Mouse (Mus musculus) myocyte (in vitro differentiated cells): ENCODE measurements around the gene Spindoc. TPM values are rescaled to one million over a fixed set of nuclear protein-coding genes. Genes with fewer than 3 reads are reported as not detected.

Source experiments
- H3K27me3 ChIP-seq: one replicate; pipeline ENCODE4 v1.6.1; 2011; ENCODE audit not compliant: control insufficient read depth, insufficient read depth, insufficient read length
- H3K36me3 ChIP-seq: one replicate; pipeline ENCODE4 v1.6.1; 2011; ENCODE audit not compliant: control insufficient read depth, insufficient read depth
- H3K4me2 ChIP-seq: one replicate; pipeline ENCODE4 v1.6.1; 2011; ENCODE audit warnings: low read depth, control low read depth
- H3K4me3 ChIP-seq: one replicate; pipeline ENCODE4 v1.5.1; 2011; ENCODE audit warnings: mild to moderate bottlenecking, control low read depth, moderate library complexity
- H3K79me2 ChIP-seq: one replicate; pipeline ENCODE4 v1.6.1; 2011; ENCODE audit not compliant: control insufficient read depth, insufficient read depth
- H3ac ChIP-seq: one replicate; pipeline ENCODE4 v1.6.1; 2011; ENCODE audit not compliant: control insufficient read depth, insufficient read length
- CEBPB ChIP-seq: IDR thresholded peaks from 2 replicates; pipeline ENCODE4 v1.6.1; 2011; ENCODE audit warnings: mild to moderate bottlenecking, moderate library complexity; ENCODE audit not compliant: poor library complexity, insufficient read depth, severe bottlenecking
- E2F4 ChIP-seq: IDR thresholded peaks from one replicate; pipeline ENCODE4 v1.6.1; 2011; ENCODE audit warnings: mild to moderate bottlenecking, control low read depth, moderate library complexity; ENCODE audit not compliant: insufficient read depth
- MAX ChIP-seq: IDR thresholded peaks from one replicate; pipeline ENCODE4 v1.6.1; 2011; ENCODE audit warnings: low read depth, mild to moderate bottlenecking, control low read depth
- MYOD1 ChIP-seq, 3 experiments: IDR thresholded peaks; one replicate each; pipeline ENCODE4 v1.6.1; 2011; ENCODE audit warnings: control low read depth in 2 of 3, low read depth in 2 of 3, mild to moderate bottlenecking in 2 of 3, moderate library complexity in 1 of 3; ENCODE audit not compliant: insufficient read length in 2 of 3, control insufficient read depth in 1 of 3
- MYOG ChIP-seq, 3 experiments: IDR thresholded peaks; one replicate each; pipeline ENCODE4 v1.6.1; 2011; ENCODE audit warnings: control low read depth in 2 of 3, low read depth in 2 of 3, mild to moderate bottlenecking in 2 of 3; ENCODE audit not compliant: insufficient read length in 2 of 3, control insufficient read depth in 1 of 3, insufficient read depth in 1 of 3
- POLR2A ChIP-seq: IDR thresholded peaks from one replicate; pipeline ENCODE4 v1.6.1; 2011; ENCODE audit warnings: low read depth, mild to moderate bottlenecking, control low read depth, moderate library complexity; ENCODE audit not compliant: insufficient read length
- POLR2AphosphoS2 ChIP-seq: IDR thresholded peaks from one replicate; pipeline ENCODE4 v1.6.1; 2011; ENCODE audit warnings: low read depth, control low read depth; ENCODE audit not compliant: insufficient read length
- REST ChIP-seq: IDR thresholded peaks from one replicate; pipeline ENCODE4 v1.6.1; 2011; ENCODE audit warnings: mild to moderate bottlenecking, control low read depth, moderate library complexity; ENCODE audit not compliant: insufficient read depth, insufficient read length
- SRF ChIP-seq: IDR thresholded peaks from one replicate; pipeline ENCODE4 v1.6.1; 2011; ENCODE audit warnings: low read depth; ENCODE audit not compliant: control insufficient read depth, insufficient read length
- TCF12 ChIP-seq: IDR thresholded peaks from one replicate; pipeline ENCODE4 v1.6.1; 2011; ENCODE audit warnings: mild to moderate bottlenecking, control low read depth; ENCODE audit not compliant: poor library complexity, insufficient read depth, severe bottlenecking
- TCF3 ChIP-seq: IDR thresholded peaks from one replicate; pipeline ENCODE4 v1.6.1; 2011; ENCODE audit warnings: low read depth, control low read depth; ENCODE audit not compliant: insufficient read length
- USF1 ChIP-seq: IDR thresholded peaks from one replicate; pipeline ENCODE4 v1.6.1; 2011; ENCODE audit warnings: low read depth, mild to moderate bottlenecking, control low read depth, moderate library complexity
- polyA plus RNA-seq: library from polyadenylated mRNA; unstranded; fragments of >200 nt; fragmentation: generic; extraction: Trizol; gene quantifications from one replicate; pipeline ENCODE4 v1.2.1, GENCODE M21; 2012; ENCODE audit warnings: missing spikeins

The Spindoc gene
- polyA plus RNA-seq, 1 experiment, result 20.4 TPM

DNA sequence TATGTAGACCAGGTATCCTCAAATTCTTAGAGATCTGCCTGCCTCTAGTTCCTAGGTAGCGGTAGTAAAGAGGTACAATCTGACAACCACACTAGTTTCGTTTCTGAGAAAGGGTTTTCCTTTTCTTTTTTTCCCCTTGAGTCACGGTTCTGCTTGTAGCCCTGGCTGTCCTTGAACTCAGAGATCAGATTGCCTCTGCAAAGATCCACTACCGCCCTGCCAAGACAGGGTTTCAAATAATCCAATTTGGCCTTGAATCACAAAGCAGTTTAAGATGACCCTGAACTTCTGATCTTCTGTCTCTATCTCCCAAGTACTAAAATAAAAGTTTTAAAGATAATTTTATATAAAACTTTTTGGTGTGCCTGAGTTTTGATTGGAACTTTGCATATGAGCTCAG lies 65.1 kb downstream of the Spindoc start:
- TF ChIP-seq MAX (no peak), POLR2A (no peak), MYOD1 (IDR thresholded peaks at IDR 0.05; ENCODE audit: control insufficient read depth in 1 of 3, insufficient read length in 2 of 3, low read depth in 2 of 3) (no peak), MYOG (IDR thresholded peaks at IDR 0.05; ENCODE audit: control insufficient read depth in 1 of 3, insufficient read depth in 1 of 3, insufficient read length in 2 of 3, low read depth in 2 of 3) (no peak), TCF12 (no peak), REST (no peak)
- H3ac ChIP-seq, result no peak overlapping the region
- peak overlapping the region; percentile 44 for H3K4me2 ChIP-seq

DNA sequence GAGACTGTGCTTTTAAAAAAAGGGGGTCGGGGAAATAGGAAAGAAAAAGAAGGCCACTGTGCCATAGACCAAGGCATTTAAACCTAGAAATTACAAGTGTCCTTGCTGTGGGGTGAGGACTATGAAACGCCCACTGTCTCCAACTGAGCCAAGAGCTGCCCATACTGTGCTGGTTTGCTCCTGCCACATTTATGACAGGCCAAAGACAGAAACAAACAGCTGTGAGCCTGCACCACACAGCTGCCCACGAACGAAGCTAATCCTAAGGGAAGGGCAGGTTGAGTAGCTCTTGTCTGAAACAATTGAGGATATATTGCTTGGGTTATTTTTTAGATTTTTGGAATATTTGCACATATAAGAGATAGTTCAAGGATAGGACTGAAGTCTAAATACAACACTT lies 66.0 kb downstream of the Spindoc start:
- no peak overlapping the region for H3ac ChIP-seq
- peak overlapping the region; percentile 74 for H3K4me2 ChIP-seq
- no peaks in the 10 kb centered on the region for H3K27me3 ChIP-seq
- no peak overlapping the region for H3K4me3 ChIP-seq
- TF ChIP-seq E2F4, result no peak
- peak; percentile 96 to 99 (median 99) for TF ChIP-seq MYOD1 (IDR thresholded peaks at IDR 0.05; ENCODE audit: control insufficient read depth in 1 of 3, insufficient read length in 2 of 3, low read depth in 2 of 3)
- no peak for TF ChIP-seq CEBPB
- no peak for TF ChIP-seq POLR2A
- peak; percentile 71 for TF ChIP-seq TCF3
- TF ChIP-seq SRF, result no peak
- TF ChIP-seq MYOG (IDR thresholded peaks at IDR 0.05; ENCODE audit: control insufficient read depth in 1 of 3, insufficient read depth in 1 of 3, insufficient read length in 2 of 3, low read depth in 2 of 3), result peak; percentile 43 to 87 (median 75)
- no peak for TF ChIP-seq REST
- peak; percentile 95 for TF ChIP-seq TCF12
- H3K36me3 ChIP-seq, result no peaks in the 10 kb centered on the region
- H3K79me2 ChIP-seq, result peaks cover 89% of the 10 kb centered on the region

More for the DNA sequence above, 65.1 kb downstream of the Spindoc start:
- H3K4me3 ChIP-seq, result no peak overlapping the region
- H3K36me3 ChIP-seq, result no peaks in the 10 kb centered on the region
- peaks cover 89% of the 10 kb centered on the region for H3K79me2 ChIP-seq
- no peaks in the 10 kb centered on the region for H3K27me3 ChIP-seq

DNA sequence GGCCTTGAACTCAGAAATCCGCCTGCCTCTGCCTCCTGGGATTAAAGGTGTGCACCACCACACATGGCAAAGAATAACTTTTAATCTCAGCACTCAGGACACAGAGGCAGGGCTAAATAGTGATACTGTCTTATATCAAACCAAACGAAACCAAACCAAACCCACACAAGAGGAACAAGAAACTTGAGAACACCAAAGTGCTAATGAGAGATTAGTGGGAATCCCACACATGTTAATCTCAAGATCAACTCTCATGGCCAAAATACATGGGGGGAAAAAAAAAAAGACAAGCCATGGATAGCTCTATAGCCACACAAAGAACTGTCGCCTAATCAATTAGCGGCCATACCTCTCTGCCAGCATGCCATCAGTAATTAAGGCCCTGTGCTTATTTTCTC lies 67.2 kb downstream of the Spindoc start:
- H3ac ChIP-seq, result no peak overlapping the region
- H3K4me2 ChIP-seq, result peak overlapping the region; percentile 74
- no peaks in the 10 kb centered on the region for H3K27me3 ChIP-seq
- no peak overlapping the region for H3K4me3 ChIP-seq
- TF ChIP-seq E2F4 (no peak), POLR2A (no peak), CEBPB (no peak), MYOG (IDR thresholded peaks at IDR 0.05; ENCODE audit: control insufficient read depth in 1 of 3, insufficient read depth in 1 of 3, insufficient read length in 2 of 3, low read depth in 2 of 3) (no peak), REST (no peak), MAX (no peak), POLR2AphosphoS2 (no peak), TCF12 (no peak), TCF3 (no peak), MYOD1 (IDR thresholded peaks at IDR 0.05; ENCODE audit: control insufficient read depth in 1 of 3, insufficient read length in 2 of 3, low read depth in 2 of 3) (no peak), USF1 (no peak), SRF (no peak)
- peaks cover 88% of the 10 kb centered on the region for H3K79me2 ChIP-seq
- no peaks in the 10 kb centered on the region for H3K36me3 ChIP-seq

DNA sequence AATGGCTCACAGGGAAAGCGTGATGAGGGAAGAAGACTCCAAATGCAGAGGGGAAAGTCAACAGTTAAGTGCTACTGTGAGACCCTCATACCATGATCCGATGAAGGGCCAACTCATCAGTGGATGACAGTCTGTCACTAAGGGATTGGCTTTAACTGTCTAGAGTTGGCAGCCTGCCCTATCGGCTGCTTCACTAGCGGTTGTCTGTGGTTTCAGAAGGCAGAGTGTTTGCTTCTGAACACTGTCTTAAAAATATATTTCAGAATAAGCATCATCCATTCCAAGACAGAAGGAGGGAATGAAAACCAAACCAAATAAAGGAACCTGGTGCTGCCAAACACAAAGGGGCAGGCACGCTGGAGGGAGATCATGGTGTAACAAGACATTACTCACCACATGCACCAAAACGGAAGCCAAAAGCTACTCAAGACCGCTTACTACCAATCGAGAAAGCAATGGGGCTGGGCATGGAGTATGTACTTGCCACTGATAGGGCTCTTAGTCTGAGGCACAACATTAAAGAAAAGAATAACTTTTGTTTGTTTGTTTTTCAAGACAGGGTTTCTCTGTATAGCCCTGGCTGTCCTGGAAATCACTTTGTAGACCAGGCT lies 67.7 kb downstream of the Spindoc start:
- TF ChIP-seq POLR2AphosphoS2 (no peak), REST (no peak), E2F4 (no peak), CEBPB (no peak), TCF12 (no peak), MYOD1 (IDR thresholded peaks at IDR 0.05; ENCODE audit: control insufficient read depth in 1 of 3, insufficient read length in 2 of 3, low read depth in 2 of 3) (no peak), USF1 (no peak), MYOG (IDR thresholded peaks at IDR 0.05; ENCODE audit: control insufficient read depth in 1 of 3, insufficient read depth in 1 of 3, insufficient read length in 2 of 3, low read depth in 2 of 3) (no peak), MAX (no peak), SRF (no peak), TCF3 (no peak), POLR2A (no peak)
- Histone ChIP-seq H3K4me2 (peak overlapping the region; percentile 74), H3K27me3 (no peaks in the 10 kb centered on the region), H3ac (no peak overlapping the region), H3K36me3 (no peaks in the 10 kb centered on the region), H3K79me2 (peaks cover 88% of the 10 kb centered on the region), H3K4me3 (no peak overlapping the region)

DNA sequence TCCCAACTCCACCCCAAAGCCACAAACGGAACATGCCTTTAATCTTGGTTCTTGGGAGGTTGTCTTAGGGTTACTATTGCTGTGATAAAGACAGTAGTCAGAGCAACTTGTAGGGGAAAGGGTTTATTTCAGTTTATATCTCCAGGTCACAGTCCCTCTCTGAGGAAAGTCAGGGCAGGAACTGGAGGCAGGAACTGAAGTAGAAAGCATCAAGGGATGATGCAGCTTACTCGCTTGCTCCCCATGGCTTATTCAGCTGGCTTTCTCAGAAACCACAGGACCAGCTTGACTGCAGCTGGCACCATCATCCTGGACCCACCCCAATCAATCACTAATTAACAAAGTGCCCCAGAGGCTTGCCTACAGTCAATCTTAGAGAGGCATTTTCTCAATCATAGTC lies 69.1 kb downstream of the Spindoc start:
- Histone ChIP-seq H3ac (no peak overlapping the region), H3K4me2 (no peak overlapping the region), H3K27me3 (no peaks in the 10 kb centered on the region), H3K4me3 (no peak overlapping the region), H3K36me3 (no peaks in the 10 kb centered on the region), H3K79me2 (peaks cover 88% of the 10 kb centered on the region)
- no peak for TF ChIP-seq TCF3
- TF ChIP-seq MYOG (IDR thresholded peaks at IDR 0.05; ENCODE audit: control insufficient read depth in 1 of 3, insufficient read depth in 1 of 3, insufficient read length in 2 of 3, low read depth in 2 of 3), result peak in 1 of 3 experiments; percentile 35
- peak in 2 of 3 experiments; percentile 21 to 61 for TF ChIP-seq MYOD1 (IDR thresholded peaks at IDR 0.05; ENCODE audit: control insufficient read depth in 1 of 3, insufficient read length in 2 of 3, low read depth in 2 of 3)
